Mouse (Mus musculus) right cerebral cortex, adult 2 months (tissue): ENCODE results near the gene Bpgm.

ENCODE experiments used
- DNase-seq, 2 experiments: peaks; one replicate each; pipeline ENCODE4 v3.0.0; 2021 to 2022; ENCODE audit warnings: low spot score in 2 of 2

Bpgm gene

DNA sequence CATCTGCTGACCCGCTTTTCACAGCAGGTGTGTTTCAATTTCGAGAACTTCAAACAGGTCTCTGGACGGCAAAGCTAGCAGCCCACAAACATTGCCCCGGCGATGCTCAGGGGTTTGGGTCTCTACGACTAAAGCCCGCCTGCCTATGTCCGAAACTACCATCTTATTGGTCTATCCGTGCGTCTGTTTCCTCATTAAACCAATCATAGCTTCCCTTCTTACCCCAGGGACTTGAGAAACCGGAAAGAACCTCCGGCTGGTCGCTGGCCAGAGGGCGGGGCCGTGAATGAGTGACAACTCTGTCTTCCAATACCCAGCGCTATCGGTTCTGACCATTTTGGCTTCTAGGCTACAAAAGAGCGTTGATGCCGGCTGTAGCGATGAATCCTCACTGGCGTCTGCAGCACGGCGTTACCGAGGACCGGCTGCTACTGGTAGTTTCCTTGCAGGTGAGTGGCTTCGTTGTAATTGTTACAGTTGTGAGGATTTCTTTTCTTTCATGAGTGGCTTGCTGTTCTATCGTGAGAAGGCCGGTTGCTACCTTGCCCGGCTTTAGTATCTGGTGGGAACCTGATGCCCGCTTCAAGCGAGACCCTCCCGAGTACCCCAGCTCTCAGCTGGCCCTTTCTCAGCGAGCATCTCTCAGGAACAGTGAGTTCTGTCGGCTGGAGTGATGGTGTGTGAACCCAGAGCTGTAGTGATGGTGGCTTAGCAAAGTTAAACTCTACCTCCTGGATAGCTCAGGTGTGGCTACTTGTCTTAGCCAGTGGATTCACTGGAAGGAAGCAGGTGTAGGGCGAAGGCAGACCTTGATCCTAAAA lies at the start of gene Bpgm:
Gene Bpgm, plus strand, starts transcription at position 234 of the 821 bp plus-strand sequence.
- DNase-seq: peak; percentile 100

DNA sequence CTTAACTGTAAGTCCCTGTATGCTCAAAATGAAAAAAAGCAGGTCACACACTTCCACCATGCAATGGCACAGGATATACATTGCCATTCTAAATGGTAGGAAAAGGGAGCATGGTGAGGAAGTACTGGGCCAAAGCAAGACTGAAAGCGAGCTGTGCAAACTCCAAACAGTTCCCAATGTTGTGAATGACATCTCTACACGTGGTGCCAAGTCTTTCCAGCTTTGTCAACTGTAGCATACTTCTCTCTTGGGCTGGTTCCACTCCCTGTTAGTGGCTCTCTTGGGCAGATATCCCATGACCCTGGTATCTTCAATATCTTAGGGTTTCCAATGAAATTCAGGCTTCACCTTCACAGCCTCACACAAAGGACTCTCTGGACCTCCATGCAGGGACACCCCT lies 37.0 kb upstream of the Bpgm start:
- DNase-seq: no peak

DNA sequence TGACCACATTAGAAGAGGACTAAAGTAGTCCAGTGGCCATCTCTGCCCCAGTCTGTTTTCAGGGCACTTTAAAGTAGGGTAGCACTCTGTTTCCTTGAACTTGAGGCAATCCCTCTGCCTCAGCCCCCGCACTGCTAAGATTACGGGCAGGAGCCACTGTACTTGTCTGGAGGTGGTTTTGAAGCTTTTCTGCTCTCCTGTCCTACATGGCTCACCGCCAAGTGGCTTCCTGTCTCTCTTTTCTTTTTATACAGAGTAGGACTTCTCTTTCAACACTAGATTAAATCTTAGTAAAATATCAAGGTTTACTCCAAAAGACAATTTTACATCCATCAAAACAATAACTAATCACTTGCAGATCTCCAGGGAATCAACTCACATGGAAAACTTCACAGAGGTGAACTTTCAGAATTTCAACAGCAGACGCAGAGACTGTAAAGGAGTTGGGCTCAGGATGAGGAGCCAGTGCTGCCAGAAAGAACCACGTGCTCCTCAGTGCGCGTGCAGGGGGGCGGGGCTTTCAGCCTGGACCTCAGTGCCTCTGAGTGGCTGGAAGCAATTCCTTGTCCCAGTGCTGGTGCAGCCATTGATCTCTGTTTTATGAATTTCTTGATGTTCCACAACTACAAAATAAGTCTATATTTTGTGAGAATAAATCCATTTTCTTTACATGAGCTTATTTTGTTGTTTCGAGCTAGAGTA lies 34.3 kb upstream of the Bpgm start:
- peak in 1 of 2 experiments; percentile 13 for DNase-seq

DNA sequence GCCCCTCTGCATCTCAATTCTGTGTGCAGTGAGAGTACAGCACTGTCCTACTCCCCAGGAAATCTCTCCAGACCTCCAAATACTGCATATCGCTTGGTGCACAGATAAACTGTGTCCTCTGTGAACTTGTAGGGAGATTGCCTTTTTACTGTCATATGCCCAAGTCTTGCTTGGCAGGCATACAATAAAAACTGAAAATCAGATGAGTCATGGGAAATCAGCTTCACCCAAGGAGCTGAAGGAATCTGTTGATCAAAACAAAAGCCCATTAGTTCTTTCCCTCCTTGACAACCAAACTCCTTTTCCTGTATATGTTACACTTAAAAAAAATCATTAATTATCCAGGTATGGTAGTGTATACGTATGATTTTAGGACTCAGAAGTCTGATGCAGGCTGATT lies 32.2 kb upstream of the Bpgm start:
- no peak for DNase-seq

DNA sequence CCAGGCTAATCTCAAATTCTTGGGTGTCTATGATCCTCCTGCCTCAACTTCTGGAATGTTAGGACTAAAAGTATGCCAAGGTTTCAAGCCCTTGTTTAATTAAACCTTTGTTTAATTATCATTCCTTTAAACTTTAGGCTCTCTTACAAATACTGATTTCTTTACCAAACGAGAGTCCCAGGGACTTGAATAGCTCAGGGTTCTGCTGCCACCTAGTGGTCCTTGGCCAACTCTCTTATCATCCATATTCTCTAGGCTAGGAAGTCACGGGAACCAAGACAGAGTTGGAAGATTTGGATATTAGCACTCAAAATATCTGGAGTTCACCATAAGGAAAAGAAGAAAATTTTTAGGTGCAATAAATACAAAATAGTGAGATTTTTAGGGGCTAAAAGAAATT lies 28.0 kb upstream of the Bpgm start:
- peak; percentile 85 for DNase-seq

DNA sequence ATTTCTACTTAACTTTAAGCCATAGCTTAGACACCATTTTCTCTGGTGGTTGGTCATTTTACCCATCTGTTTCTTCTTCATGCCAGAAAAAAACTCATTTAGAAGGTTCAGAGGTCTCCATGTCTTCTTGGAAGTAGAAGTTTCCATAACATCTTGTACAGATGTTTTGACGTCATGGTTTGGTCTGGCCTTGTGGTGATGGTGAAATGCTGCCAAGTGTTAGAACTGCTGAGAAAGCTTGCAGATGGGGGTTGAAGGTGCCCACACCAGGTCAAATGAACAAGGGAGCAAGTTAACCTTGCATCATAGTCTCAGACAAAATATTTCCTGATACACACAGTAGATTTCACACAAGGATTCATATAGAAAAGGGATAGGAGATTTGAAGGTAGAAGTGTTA lies 27.3 kb upstream of the Bpgm start:
- no peak for DNase-seq

DNA sequence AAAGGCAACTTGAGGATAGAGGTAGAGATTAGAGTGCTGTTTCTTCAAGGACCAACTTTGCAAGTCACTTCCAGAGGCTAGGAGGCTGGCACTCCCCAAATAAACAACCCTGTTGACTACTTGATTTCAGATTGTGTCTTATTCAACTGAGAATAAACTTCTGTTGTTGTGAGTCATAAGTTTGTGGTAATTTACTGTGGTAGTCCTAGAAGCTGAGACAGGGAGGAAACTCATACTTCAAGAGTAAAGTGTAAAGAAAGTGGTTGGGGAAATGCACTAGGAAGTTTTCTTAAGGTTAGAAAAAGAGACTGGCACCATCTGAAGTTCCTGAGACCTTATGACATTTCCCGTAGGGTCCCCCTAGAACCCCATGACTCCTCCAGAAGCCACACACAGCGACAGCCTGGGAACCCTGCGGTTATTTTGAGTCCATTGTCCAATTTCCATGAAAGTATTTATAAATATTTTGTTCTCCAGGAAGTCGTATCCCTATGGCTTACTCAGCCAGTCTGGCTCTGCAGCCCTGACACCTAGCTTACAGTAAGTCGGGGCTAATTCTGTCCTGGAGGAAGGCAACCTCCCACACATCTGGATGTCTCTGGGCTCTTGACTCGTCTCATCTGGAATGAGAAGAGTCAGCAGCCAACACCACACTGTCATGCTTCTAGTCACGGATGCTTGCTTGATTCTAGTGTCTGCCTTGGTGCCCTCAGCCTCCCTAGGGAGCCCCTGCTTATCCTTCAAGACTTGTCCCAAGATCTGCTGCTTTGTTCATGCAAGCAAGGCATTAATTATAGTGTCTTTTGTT lies 22.8 kb upstream of the Bpgm start:
- no peak for DNase-seq

DNA sequence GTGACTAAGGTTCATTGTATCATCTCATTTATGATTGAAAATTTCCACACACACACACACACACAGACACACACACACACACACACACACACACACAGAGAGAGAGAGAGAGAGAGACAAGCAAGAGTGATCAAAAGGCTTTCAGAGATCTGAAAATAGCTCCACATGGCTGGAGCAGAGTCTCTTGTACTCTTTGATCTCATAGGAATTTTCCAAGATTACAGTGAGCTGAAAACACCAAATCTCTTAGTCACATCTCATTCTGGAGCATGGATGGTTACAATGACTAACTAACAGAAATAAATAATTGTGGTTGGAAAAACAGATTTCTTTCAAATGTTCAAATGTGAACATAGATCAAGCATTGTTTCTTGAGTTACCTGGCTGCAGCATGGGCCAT lies 16.6 kb upstream of the Bpgm start:
- DNase-seq: no peak

DNA sequence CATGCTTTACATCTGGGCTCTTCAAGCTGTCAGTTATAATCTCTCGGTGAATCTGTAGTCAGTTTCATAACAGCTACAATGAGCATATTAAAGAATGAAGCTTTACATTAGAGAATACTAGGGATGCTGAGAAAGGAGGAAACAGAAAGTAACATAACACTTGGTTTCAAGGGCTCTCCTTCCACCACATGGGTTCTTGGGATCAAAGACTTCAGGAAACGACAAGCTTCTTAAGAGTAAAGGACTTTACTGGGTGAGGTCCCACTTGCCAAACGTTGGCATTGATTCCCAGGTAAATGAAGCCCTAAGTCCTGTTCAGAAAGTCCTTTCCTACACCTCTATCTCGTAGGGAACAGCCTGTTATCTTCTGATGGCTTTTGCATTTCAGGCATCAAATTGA lies 15.4 kb upstream of the Bpgm start:
- no peak for DNase-seq

DNA sequence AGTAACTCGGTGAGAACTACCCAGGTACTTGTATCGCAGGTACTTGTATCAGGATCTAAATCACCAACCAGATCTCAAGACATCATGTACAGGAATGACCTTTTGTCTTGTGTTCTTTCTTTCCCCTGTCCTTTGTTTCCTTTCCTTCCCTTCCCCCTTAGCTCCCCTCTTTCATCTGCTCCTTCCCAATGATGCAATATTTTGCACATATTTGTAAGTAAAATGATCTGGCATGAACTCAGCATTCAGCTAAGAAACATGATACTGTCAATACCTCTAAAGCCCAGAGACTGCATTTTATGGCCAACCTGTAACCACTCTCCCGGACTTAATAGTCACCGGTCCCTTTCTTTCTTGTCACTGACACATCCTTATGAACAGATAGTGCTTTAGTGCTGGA lies 12.4 kb upstream of the Bpgm start:
- DNase-seq: no peak

DNA sequence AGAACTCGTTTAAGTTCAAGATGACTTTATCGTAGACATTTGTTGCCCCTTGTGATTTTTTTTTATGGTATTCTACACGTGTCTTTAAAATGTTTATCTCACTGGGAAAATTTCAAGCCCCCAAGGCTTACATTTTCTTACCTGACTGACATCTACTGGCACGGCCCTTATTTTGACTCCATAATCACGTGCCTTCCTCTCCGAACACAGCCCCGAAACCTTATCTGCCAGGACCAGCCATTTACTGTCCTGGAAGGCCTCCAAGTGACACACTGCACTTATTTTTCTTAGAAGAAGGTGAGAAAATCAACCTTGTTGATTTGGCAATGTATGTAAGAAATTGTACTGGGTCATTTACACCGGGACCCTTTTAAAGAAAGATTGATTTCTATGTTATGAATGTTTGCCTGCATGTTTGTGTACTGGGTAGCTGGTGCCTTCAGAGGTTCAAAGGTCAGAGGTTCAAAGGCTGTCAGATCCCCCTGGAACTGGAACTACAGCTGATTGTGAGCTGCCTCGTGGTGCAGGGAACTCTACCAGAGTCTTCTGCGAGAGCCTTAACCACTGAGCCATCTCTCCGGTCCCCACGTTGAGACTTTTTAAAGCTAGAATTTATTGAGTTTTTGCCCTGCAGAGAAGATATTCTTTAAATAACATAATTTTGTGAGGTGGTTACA lies 4.4 kb upstream of the Bpgm start:
- no peak for DNase-seq

DNA sequence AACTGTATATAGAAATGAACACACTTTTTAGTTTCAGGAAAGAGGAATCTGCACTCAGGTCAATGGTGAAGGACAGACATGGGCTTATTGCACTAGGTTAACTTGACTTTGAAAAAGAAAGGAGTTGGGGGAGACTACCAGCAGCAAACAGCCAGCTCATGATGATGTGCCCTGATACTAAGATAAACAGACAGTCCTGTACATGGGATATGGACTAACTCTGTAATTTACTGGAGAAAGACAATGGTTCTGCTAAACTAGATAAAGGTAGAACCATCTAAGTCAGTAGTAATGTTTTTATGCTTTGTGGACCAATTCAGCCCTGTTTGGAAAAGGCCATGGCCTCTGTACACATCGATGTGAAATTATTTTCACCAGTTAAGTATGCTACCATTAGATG lies 2.7 kb upstream of the Bpgm start:
- DNase-seq: no peak

DNA sequence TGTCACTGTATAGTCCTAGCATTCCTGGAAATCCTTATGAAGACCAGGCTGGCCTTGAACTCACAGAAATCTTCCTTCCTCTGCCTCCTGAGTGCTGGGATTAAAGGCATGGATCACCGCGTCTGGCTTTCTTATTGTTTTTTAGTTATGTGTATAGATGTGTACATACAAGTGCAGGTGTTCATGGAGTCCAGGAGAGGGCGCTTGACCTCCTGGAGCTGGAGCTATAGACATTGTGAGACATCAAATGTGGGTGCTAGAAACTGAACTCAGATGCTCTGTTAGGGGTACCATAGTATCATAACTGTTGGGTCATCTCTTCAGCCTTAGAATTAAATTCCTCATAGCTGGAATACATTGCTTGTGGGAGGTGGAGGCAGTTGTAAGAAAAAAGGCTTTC lies 2.0 kb upstream of the Bpgm start:
- DNase-seq: no peak

DNA sequence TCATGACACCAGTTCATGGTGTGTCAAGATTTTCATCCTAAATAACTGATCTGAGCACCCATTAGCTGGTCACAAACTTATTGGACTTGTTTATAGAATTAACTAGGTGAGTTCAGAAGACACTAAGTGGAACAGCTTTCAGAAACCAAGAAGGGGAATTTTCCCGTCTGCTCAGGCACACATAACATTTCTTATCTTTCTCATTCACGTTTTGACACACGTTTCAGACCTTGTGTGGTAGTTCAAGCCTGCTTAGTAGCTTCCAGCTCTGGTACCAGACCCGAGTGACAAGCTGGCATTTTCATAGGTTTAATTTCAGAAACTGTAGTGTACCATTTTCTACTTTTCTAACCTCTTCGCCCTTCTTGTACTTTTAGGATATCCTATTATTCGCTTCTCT lies 616 bp upstream of the Bpgm start:
- no peak for DNase-seq

DNA sequence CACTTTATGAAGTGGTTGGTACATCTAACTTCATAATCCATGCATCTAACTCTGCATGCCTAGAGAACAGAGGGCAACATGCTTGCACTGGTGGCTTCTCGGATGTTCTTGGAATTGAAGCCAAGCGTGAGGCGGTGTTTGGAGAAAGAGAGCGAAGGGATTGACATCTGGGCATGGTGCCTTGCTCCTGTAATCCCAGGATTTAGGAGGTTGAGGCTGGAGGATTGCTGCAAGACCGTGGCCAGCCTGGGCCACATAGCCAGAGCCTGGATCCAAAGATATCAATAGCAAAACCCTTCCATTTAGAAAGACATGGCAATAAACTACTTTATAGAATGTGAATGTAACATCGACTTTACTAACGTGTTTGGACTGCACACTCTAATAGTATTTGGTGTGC lies 2.0 kb downstream of the Bpgm start:
- no peak for DNase-seq

DNA sequence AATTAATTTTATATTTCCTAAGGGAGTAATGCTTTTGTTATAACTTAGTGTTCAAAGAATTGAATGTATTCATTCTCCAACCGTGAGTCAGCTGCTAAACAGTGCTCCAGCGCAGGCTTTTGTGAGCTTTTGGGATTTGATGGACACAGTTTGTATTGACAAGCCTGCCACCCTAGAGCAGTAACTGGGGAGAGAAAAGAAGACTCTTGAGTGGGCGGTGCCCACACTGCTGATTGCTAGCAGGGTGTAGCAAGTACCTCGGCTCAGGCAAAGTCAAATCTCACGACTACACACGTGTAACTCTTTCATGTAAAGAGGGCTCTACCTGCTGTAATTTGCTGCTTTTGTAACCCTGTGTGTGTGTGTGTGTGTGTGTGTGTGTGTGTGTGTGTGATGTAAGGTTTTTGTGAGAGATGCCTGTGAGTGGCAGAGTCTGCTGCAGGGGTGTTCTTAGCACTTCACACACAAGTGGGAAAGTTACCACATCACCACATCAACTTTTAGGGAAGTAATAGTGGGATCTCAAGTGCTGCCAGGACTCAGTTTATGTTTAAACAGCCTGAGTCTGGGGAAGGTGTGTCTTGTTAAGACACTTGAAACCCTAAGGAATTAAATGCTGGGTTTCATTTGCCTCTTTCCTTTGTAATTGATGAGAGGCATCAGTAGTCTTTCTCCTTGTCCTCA lies 2.8 kb downstream of the Bpgm start:
- DNase-seq: peak; percentile 43 to 44

DNA sequence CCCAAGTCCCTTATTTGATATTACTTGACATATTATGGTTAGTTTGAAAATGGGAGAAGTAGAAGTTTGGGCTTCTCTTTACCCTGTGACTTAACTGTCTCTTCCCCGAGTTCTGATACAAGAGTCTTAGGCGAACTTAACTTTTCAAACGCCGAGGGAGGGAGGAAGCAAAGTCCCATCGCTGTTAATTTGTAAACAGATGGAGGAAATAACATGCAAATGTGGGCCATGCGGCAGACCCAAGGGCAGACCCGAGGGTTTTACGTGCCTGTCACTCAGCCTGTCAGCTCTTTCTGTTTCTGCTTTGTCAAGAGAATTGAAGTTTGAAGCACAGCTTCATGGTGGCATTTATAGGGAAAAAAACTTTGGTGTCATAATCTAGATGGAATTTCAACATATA lies 3.5 kb downstream of the Bpgm start:
- DNase-seq: no peak

DNA sequence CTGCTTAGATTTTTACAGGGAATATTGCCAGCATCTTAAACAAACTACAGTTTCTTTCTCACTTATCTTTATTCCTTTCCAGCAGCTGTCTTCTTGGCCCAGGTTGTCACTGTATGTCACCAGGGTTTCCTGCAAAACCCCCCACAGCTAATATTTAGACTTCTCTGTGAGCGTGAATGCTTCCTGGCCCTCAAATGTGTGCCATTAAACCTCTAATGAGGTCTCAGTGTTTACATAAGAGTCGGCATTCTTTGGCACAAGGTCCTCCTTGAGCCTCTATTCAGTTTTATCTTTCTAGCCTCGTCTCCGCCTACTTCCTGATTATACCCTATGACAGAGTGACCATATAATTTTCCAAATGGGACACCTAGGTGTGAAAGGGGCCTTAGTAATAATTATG lies 4.7 kb downstream of the Bpgm start:
- DNase-seq: no peak

DNA sequence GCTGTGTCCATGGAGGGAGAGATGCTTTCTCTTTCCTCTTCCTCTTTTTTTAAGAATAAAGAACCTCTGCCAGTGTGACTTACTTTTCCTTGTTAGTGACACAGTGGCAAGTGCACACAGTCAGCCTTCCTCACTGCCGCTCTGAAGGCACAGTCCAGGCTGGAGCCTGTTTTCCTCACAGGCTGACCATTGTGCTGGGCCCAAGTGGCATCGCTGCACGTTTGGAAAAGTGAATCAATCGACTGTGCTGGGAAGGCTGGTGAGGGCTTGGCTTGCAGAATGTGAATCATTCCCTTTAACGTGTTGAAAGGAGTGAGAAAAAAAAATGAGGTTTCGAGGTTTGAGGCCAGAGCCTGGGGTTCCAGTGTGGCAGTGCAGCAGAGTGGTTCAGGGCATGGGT lies 5.3 kb downstream of the Bpgm start:
- no peak for DNase-seq

DNA sequence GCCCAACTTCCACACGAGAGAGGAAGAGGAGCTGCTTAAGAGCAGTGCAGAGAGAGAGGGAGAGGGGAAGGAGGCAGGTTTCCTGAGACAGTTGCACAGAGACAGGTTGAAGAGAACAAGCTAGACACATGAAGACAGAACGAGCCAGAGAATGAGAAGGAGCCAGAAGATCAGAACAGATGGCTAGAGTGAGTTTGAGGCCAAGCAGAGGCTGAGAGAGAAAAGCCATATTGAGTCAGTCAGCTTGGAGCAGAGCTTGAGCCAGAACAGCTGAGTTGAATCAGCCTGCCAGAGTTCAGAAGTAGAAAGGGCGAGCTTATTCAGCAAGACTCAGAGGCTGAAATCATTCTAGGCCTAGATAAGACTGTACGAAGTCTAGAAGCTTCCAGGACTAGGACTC lies 6.8 kb downstream of the Bpgm start:
- no peak for DNase-seq

DNA sequence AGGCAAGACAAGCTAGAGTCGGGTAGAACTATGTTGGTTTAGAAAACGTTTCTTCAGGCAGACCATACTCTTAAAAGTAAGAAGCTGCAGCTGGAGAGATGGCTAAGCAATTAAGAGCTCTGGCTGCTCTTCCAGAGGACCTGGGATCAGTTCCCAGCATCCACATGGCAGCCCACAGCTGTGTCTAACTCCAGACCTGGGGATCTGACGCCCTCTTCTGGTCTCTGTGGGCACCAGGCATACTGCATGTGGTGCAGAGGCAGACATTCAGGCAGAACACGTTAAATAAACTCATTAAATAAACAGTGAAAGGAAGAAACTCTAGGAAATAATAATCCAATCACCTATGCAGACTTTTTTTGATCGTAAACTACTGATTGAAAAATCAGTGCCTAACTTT lies 7.4 kb downstream of the Bpgm start:
- no peak for DNase-seq

DNA sequence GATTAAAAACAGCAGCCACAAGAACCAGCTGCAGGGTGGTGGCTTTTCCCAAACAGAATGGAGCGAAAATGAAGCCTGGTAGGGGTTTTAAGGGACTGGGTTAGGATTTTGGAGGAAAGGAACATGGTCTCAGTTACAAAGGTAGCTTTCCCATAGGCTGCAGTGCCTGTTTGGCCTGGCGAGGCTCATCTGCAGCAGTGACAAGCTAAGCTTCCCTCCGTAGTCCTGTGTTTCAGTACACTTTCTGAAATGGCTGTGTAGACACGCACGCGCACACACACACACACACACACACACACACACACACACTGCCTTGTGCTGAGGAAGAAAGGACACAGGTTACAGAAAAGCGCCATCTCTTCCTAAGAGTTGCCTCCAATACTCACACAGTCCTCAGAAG lies 7.8 kb downstream of the Bpgm start:
- DNase-seq: no peak
